Mouse (Mus musculus) C2C12 (cell line): ENCODE results near the gene Foxa1. TPM values are rescaled to one million over a fixed set of nuclear protein-coding genes. Genes with fewer than 3 reads are reported as not detected.

ENCODE experiments used
- H3K27me3 ChIP-seq: one replicate; pipeline ENCODE4 v1.6.1; 2011; ENCODE audit not compliant: control insufficient read depth, insufficient read depth, insufficient read length
- H3K36me3 ChIP-seq: one replicate; pipeline ENCODE4 v1.6.1; 2011; ENCODE audit not compliant: control insufficient read depth, insufficient read depth
- H3K4me3 ChIP-seq: one replicate; pipeline ENCODE4 v1.5.1; 2011; ENCODE audit warnings: mild to moderate bottlenecking, control low read depth; ENCODE audit not compliant: poor library complexity, insufficient read depth, severe bottlenecking
- H3K79me2 ChIP-seq: one replicate; pipeline ENCODE4 v1.6.1; 2011; ENCODE audit not compliant: control insufficient read depth, insufficient read depth
- H3K79me3 ChIP-seq: one replicate; pipeline ENCODE4 v1.6.1; 2011; ENCODE audit warnings: low read depth, control low read depth
- H3ac ChIP-seq: one replicate; pipeline ENCODE3; 2011; ENCODE audit warnings: low read depth; ENCODE audit not compliant: control insufficient read depth, insufficient read length
- CEBPB ChIP-seq: IDR thresholded peaks from one replicate; pipeline ENCODE4 v1.6.1; 2011; ENCODE audit warnings: low read depth, mild to moderate bottlenecking, control low read depth, moderate library complexity
- CTCF ChIP-seq: IDR thresholded peaks from one replicate; pipeline ENCODE4 v1.5.1; 2011; ENCODE audit not compliant: control insufficient read depth, insufficient read depth, insufficient read length
- FOSL1 ChIP-seq: IDR thresholded peaks from one replicate; pipeline ENCODE4 v1.8.0; 2011; ENCODE audit warnings: mild to moderate bottlenecking, low read length; ENCODE audit not compliant: poor library complexity, insufficient read depth, severe bottlenecking
- MAX ChIP-seq: IDR thresholded peaks from one replicate; pipeline ENCODE4 v1.6.1; 2011; ENCODE audit warnings: mild to moderate bottlenecking, control low read depth
- MYOD1 ChIP-seq: IDR thresholded peaks from one replicate; pipeline ENCODE4 v1.6.1; 2011; ENCODE audit warnings: low read depth; ENCODE audit not compliant: control insufficient read depth, insufficient read length
- MYOG ChIP-seq: IDR thresholded peaks from one replicate; pipeline ENCODE4 v1.6.1; 2011; ENCODE audit not compliant: control insufficient read depth, insufficient read length; ENCODE audit errors: extremely low read depth
- USF1 ChIP-seq: IDR thresholded peaks from one replicate; pipeline ENCODE4 v1.6.1; 2011; ENCODE audit warnings: low read depth, mild to moderate bottlenecking, control low read depth, moderate library complexity
- polyA plus RNA-seq: library from polyadenylated mRNA; unstranded; fragments of >200 nt; fragmentation: generic; extraction: Trizol; gene quantifications from one replicate; pipeline ENCODE4 v1.2.1, GENCODE M21; 2012; ENCODE audit warnings: missing spikeins

Gene Foxa1
- polyA plus RNA-seq, 1 experiment = not detected

- Histone ChIP-seq H3K4me3 (no peak overlapping the region), H3K79me2 (no peaks in the 10 kb centered on the region)
Measured at GRCm38 (mm10) chr12:57537791-57538587, 8.7 kb downstream of the Foxa1 start.

GRCm38 (mm10) chr12:57536909-57537670 is 9.6 kb downstream of the Foxa1 start:
- no peak overlapping the region for H3K4me3 ChIP-seq
- no peaks in the 10 kb centered on the region for H3K36me3 ChIP-seq
- no peaks in the 10 kb centered on the region for H3K79me2 ChIP-seq
- no peak overlapping the region for H3ac ChIP-seq
- TF ChIP-seq FOSL1 = no peak
- TF ChIP-seq CTCF = no peak
- TF ChIP-seq USF1 = no peak
- TF ChIP-seq MYOG = no peak
- no peak for TF ChIP-seq MAX
- TF ChIP-seq CEBPB = no peak
- TF ChIP-seq MYOD1 = no peak
- H3K27me3 ChIP-seq = peaks cover 11% of the 10 kb centered on the region
- no peaks in the 10 kb centered on the region for H3K79me3 ChIP-seq

More at GRCm38 (mm10) chr12:57537791-57538587, 8.7 kb downstream of the Foxa1 start:
- Histone ChIP-seq H3K27me3 (peaks cover 15% of the 10 kb centered on the region), H3ac (no peak overlapping the region), H3K36me3 (no peaks in the 10 kb centered on the region), H3K79me3 (no peaks in the 10 kb centered on the region)
- TF ChIP-seq MYOG = no peak
- no peak for TF ChIP-seq MAX
- no peak for TF ChIP-seq CEBPB
- TF ChIP-seq FOSL1 = no peak
- TF ChIP-seq MYOD1 = no peak
- no peak for TF ChIP-seq CTCF
- no peak for TF ChIP-seq USF1

GRCm38 (mm10) chr12:57536056-57536908 is 10.4 kb downstream of the Foxa1 start:
- no peak overlapping the region for H3ac ChIP-seq
- no peak overlapping the region for H3K4me3 ChIP-seq
- H3K79me2 ChIP-seq = no peaks in the 10 kb centered on the region
- TF ChIP-seq USF1 (no peak), CTCF (no peak), MYOD1 (no peak), CEBPB (no peak), MAX (no peak), MYOG (no peak), FOSL1 (no peak)
- peaks cover 11% of the 10 kb centered on the region for H3K27me3 ChIP-seq
- no peaks in the 10 kb centered on the region for H3K79me3 ChIP-seq
- H3K36me3 ChIP-seq = no peaks in the 10 kb centered on the region

GRCm38 (mm10) chr12:57534879-57535611 is 11.7 kb downstream of the Foxa1 start:
- H3K36me3 ChIP-seq = no peaks in the 10 kb centered on the region
- H3K4me3 ChIP-seq = no peak overlapping the region
- no peaks in the 10 kb centered on the region for H3K79me2 ChIP-seq
- TF ChIP-seq FOSL1 (no peak), MAX (no peak), MYOD1 (no peak), MYOG (no peak), CTCF (no peak), USF1 (no peak), CEBPB (no peak)
- peaks cover 11% of the 10 kb centered on the region for H3K27me3 ChIP-seq
- H3ac ChIP-seq = no peak overlapping the region
- no peaks in the 10 kb centered on the region for H3K79me3 ChIP-seq

GRCm38 (mm10) chr12:57534517-57534878 is 12.2 kb downstream of the Foxa1 start:
- Histone ChIP-seq H3K79me3 (no peaks in the 10 kb centered on the region), H3ac (no peak overlapping the region), H3K79me2 (no peaks in the 10 kb centered on the region), H3K27me3 (peaks cover 8% of the 10 kb centered on the region), H3K36me3 (no peaks in the 10 kb centered on the region), H3K4me3 (no peak overlapping the region)
- TF ChIP-seq CEBPB = no peak
- no peak for TF ChIP-seq MAX
- TF ChIP-seq FOSL1 = no peak
- TF ChIP-seq MYOD1 = no peak
- no peak for TF ChIP-seq CTCF
- TF ChIP-seq MYOG = no peak
- no peak for TF ChIP-seq USF1
